Mouse (Mus musculus) MEL (cell line): ENCODE results near the gene Polr2l.

Experiments
- POLR2A ChIP-seq, 2 experiments: IDR thresholded peaks; 2 replicates each; pipeline ENCODE4 v1.6.1; 2011 to 2012; ENCODE audit warnings: low read length in 2 of 2, mild to moderate bottlenecking in 2 of 2, control low read depth in 1 of 2, improper control_type of control experiment in 1 of 2, low read depth in 1 of 2, moderate library complexity in 1 of 2; ENCODE audit not compliant: control insufficient read depth in 1 of 2, insufficient read depth in 1 of 2, poor library complexity in 1 of 2
- ZC3H11A ChIP-seq: IDR thresholded peaks from 2 replicates; pipeline ENCODE4 v1.6.1; 2012; ENCODE audit warnings: low read depth, mild to moderate bottlenecking, inconsistent platforms, low read length, improper control_type of control experiment
- ZNF384 ChIP-seq: IDR thresholded peaks from 2 replicates; pipeline ENCODE4 v1.6.1; 2012; ENCODE audit warnings: low read depth, mild to moderate bottlenecking, inconsistent platforms, low read length, improper control_type of control experiment

- no peak for TF ChIP-seq ZC3H11A
- no peak for TF ChIP-seq POLR2A (IDR thresholded peaks at IDR 0.05; ENCODE audit: control insufficient read depth in 1 of 2, insufficient read depth in 1 of 2, low read depth in 1 of 2, low read length in 2 of 2, poor library complexity in 1 of 2)
- no peak for TF ChIP-seq ZNF384
Measured at GRCm38 (mm10) chr7:141436523-141436892, 38.4 kb downstream of the Polr2l start.
